Mouse (Mus musculus) right cerebral cortex, adult 18-20 months (tissue): Measurements from ENCODE around the gene Slc13a3.
"Not testable (repeated sequence)": the region's sequence is repeated elsewhere in the genome, so short reads cannot be mapped to it uniquely, and the experiment has no call there.

Experiments used
- DNase-seq: peaks from one replicate; pipeline ENCODE4 v3.0.0; 2022; ENCODE audit warnings: mixed read lengths

Gene Slc13a3

DNA sequence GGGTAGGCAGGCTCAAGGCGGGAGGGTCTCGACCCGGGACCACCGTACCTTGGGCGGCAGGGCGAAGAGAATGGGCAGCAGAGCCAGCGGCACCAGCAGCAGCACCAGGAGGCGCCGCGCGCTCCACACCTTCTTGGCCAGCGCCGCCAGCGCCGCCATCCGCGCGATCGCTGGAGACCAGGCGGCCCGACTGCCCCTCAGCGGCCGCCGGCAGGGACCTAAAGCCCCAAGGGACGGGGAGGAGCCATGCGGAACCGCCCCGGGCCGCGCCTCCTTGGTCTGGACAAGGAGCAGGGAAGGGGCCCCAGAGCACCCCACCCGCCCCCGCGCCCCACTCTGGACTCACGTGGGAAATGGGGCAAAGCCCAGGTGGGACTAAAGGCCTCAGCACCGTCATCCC is at the start of gene Slc13a3:
TSS of gene Slc13a3 (minus strand) at position 228 of the 400 bp plus-strand sequence.
- DNase-seq: no peak

DNA sequence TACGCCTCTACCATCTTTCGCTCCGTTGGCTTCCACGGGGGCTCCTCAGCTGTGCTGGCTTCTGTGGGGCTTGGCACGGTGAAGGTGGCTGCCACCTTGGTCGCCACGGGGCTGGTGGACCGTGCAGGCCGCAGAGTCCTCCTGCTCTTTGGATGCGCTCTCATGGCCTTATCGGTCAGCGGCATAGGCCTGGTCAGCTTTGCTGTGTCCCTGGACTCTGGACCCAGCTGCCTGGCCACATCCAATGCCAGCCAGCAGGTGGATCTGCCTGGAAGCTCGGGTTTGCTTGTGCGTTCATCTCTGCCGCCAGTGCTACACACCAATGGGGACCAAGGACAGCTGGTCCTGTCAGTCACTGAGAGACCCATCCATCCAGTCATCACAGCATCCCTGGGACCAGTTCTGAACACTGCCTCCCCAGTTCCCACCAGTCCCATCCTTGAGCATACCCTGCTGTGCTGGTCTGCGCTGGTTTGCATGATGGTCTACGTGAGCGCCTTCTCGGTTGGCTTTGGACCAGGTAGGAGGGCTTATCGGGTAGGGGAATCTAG is 42.2 kb upstream of the Slc13a3 start:
- no peak for DNase-seq

- no peak for DNase-seq
Observed at GRCm38 (mm10) chr2:165512870-165513600, 40.0 kb upstream of the Slc13a3 start.

DNA sequence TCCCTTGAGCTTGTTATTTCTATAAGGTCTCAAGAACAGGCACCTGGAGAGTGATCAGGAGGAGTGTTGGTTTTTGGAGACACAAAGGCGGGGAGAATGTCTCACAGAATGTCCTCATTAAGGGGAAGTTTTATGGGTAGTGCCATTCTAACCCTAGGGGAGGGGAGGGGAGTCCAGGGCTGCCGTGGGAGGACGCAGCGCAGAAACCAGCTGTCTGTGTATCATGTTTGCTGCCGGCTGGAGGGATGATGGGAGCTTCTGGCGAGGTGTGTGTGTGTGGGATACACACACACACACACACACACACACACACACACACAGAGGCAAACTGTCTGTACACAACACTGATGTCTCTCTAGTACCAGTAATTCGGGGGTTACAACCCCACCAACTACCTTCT is 39.4 kb upstream of the Slc13a3 start:
- DNase-seq: peak; percentile 29

DNA sequence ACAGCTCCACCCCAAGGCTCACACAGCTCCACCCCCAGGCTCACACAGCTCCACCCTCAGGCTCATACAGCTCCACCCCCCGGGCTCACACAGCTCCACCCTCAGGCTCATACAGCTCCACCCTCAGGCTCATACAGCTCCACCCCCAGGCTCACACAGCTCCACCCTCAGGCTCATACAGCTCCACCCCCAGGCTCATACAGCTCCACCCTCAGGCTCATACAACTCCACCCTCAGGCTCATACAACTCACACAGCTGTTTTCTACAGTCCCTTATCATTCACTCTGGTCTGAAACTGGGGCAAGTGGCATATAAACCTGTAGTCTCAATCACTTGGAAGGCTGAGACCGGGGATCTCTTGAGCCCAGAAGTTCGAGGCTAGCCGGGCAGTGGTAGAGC is 38.5 kb upstream of the Slc13a3 start:
- DNase-seq: not testable (repeated sequence)

DNA sequence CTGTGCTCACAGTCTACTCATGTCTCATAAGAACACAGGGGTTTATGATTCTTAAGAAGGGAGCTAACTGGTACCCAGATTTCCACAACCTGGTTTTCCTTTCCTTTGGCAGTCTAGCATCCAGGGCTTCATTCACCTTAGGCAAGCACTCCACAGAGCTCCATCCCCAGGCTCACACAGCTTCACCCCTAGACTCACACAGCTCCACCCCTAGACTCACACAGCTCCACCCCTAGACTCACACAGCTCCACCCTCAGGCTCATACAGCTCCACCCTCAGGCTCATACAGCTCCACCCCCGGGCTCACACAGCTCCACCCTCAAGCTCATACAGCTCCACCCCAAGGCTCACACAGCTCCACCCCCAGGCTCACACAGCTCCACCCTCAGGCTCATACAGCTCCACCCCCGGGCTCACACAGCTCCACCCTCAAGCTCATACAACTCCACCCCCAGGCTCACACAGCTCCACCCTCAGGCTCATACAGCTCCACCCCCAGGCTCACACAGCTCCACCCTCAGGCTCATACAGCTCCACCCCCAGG is 38.0 kb upstream of the Slc13a3 start:
- DNase-seq: not testable (repeated sequence)

- DNase-seq: peak; percentile 51
Observed at GRCm38 (mm10) chr2:165510466-165510865, 37.4 kb upstream of the Slc13a3 start.

GRCm38 (mm10) chr2:165509686-165510085 is 36.7 kb upstream of the Slc13a3 start:
- DNase-seq: no peak

DNA sequence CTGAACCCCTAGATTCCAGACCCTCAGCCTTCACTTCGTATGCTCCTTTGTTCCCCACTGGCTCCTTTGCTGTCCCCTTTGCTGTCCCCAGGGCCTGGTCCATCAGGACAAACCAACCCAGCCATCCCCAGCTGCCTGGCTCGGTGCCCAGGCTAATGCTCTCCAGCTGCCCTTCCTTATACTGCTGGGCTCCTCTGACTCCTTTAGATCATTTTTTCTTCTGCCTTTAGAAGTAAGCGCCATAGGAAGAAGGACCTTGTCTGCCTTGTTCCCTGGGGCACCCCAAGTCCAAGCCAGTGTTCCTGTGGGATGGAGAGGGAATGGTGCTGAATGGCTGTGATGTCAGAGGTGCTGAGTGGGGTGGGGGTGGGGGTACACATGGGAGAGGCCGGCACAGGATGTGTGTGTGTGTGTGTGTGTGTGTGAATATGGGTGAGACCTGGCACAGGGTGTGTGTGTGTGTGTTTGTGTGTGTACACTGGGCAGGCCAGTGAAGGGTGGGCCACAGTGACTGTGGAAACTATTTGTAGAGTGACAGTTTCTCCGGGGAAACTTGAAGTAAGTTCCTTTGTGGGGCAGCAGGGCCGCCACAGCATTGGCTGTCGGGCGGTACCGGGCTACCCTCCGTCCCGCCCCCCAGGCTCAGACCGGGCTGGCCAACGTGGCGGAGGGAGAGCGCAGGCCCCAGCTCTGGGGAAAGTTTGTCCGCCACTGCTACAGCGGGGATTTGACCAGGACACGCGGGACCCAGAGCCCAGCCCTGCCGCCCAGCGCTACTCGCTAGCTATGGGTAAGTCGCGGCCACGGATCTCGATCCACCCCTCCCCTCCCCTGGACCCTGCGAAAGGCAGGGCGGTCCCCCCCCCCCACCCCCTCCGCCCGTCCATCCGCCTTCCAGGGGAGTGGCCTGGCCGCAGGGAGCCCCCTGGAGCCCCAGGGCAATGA is 30.5 kb upstream of the Slc13a3 start, which contains the start of gene Slc2a10:
TSS of gene Slc2a10 (plus strand) at position 529 of the 945 bp plus-strand sequence.
- no peak for DNase-seq

- DNase-seq: no peak
Observed at GRCm38 (mm10) chr2:165498816-165499215, 25.8 kb upstream of the Slc13a3 start.

DNA sequence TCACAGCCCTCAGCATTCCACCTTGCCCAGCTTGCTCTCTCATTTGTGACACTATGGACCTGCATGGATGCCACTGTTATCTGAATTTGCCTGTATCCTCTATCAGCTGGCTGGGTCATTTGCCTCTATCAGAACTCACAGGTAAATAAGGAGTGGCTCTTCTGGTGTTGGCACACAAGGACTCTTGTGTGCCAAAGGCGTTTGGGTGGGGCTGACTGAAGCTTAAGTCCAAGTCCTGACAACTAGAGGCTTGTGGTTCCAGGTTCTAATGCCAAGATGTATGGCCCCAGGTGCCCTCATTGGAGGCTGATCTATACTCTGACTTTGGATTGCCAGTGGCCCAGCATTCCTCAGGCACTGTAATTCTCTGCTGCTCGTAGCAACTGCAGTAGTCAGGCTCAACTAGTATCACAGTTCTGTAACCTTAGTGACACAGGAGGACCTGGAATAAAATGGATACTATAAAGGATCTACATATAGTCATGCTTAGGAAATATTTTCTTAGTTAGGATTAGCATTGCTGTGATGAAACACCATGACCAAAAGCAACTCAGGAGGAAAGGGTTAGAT is 24.8 kb upstream of the Slc13a3 start:
- DNase-seq: no peak

- DNase-seq: peak; percentile 48
Observed at GRCm38 (mm10) chr2:165496251-165496650, 23.2 kb upstream of the Slc13a3 start.

DNA sequence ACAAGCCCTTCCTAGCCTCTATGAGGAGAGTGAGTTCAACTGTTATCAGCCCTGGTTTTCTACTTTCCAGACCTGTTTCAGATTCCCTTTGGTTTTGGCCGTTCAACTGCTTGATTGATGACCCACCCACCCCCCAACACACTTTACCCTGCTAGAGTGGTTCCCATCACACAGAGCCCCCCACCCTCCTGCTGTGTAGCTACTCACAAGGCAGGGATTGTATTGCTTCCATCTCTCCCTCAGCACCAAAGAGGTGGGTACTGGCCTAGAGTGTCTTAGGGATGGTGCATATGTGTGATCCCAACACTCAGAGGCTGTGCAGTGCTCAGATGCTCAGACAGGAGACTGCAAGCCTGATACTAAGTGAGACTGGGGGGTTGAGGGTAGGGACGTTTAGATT is 21.5 kb upstream of the Slc13a3 start:
- no peak for DNase-seq

- peak; percentile 52 for DNase-seq
Observed at GRCm38 (mm10) chr2:165493587-165494210, 20.7 kb upstream of the Slc13a3 start.

- DNase-seq: peak; percentile 86
Observed at GRCm38 (mm10) chr2:165492648-165493553, 19.9 kb upstream of the Slc13a3 start, which contains the start of gene Trp53rka. Gene Trp53rka, minus strand, starts transcription at chr2:165493324.

DNA sequence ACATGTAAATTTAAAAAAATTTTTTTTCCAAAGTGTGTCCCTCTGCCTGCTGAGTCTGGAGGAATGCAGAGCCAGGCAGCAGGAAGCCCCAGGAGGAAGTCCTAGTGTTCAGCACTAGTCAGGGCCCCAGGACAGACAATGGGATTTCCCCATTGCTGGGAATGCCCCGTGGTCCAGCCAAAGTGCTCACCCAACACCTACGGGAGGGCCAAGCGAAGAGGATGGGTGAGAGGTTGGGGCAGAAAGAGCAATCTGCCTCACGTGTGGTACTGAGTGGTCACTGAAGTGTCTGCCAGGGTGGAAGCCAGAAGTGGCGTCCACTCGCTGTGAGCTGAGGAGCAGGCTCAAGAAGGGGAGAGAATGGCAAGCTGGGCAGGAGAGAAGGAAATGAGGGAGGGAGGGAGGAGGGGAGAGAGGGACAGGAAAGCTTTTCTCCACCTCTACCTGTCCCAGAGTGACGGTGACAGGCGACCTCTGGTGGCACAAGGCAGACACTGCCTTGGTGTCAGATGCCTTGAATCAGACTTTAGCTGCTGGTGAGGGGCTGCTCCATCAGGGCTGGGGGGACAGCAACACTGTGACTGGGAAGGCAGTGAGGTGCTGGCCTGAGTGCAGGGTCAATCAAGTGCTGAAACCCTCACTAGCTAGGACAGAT is 14.0 kb upstream of the Slc13a3 start:
- DNase-seq: peak; percentile 59

DNA sequence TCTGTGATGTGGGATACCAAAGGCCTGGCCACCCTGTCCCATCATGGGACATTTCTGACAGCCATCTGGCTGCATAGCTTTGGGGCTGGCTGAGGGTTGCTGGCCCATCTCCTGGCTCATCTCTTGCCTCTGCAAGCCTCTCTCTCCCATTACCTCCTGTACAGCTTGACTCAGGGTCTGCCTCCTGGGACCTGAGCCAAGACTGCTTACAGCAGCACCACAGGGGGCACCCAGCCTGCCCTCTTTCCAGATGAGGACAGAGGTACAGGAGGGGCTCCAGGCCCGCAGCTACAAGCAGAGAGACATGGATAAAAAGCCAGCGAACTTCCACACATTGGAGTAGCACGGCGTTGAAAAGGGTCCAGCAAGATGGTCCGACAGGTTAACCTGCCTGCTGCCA is 13.4 kb upstream of the Slc13a3 start:
- DNase-seq: no peak

GRCm38 (mm10) chr2:165485826-165486225 is 12.8 kb upstream of the Slc13a3 start:
- no peak for DNase-seq

GRCm38 (mm10) chr2:165484152-165484551 is 11.1 kb upstream of the Slc13a3 start:
- DNase-seq: no peak

DNA sequence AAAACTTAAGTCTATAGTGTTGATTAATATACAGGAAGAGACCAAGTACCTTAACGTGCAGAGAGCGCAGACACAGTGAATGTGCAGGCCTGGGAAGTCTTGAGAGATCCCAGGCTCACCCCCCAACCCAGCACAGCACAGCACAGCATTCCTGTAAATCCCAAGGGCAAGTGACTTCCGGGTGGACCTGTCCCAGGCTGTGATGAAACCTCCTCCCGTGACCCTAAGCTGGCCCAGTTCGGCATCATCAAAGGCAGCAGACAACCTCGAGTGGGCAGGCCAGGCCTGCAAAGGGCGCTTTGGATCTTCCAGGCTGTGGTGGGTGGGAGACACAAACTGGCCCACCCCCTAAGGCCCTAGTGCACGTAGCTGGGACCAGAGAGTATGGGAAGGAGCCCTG is 9.0 kb upstream of the Slc13a3 start:
- DNase-seq: no peak

GRCm38 (mm10) chr2:165475850-165476249 is 2.8 kb upstream of the Slc13a3 start:
- no peak for DNase-seq
